Mouse (Mus musculus): ENCODE results near the gene BC029722. TPM values are rescaled to one million over a fixed set of nuclear protein-coding genes. Genes with fewer than 3 reads are reported as not detected.

The BC029722 gene
- polyA plus RNA-seq, 1 experiment from 2014 or later = 15.0 TPM

- Histone ChIP-seq H3K27me3 (ENCODE audit: control insufficient read depth, insufficient read depth, low read length) (no peaks in the 10 kb centered on the region), H3K9me3 (ENCODE audit: control insufficient read depth, low read depth, low read length) (no peaks in the 10 kb centered on the region), H3K9ac (replicated peaks; ENCODE audit: low read depth, low read length) (no peak overlapping the region), H3K4me3 (ENCODE audit: low read depth, low read length) (no peak overlapping the region), H3K4me2 (replicated peaks; ENCODE audit: low read depth, low read length) (no peak overlapping the region), H3K36me3 (ENCODE audit: control insufficient read depth, insufficient read depth, low read length) (no peaks in the 10 kb centered on the region), H3K4me1 (ENCODE audit: control insufficient read depth, insufficient read depth, low read length) (no peaks in the 10 kb centered on the region), H3K27ac (ENCODE audit: low read length) (no peak overlapping the region)
- 65% methylated on average over 5 of the region's 5 CpGs for WGBS
- ATAC-seq (ENCODE audit: insufficient number of reproducible peaks, insufficient read depth, low FRiP score, low read depth) = no peak
These were observed 15.2 kb downstream of the BC029722 start for GRCm38 (mm10) chr2:155804053-155804452.

- Histone ChIP-seq H3K27me3 (ENCODE audit: control insufficient read depth, insufficient read depth, low read length) (no peaks in the 10 kb centered on the region), H3K4me3 (ENCODE audit: low read depth, low read length) (no peak overlapping the region), H3K4me2 (replicated peaks; ENCODE audit: low read depth, low read length) (no peak overlapping the region), H3K4me1 (ENCODE audit: control insufficient read depth, insufficient read depth, low read length) (no peaks in the 10 kb centered on the region), H3K9me3 (ENCODE audit: control insufficient read depth, low read depth, low read length) (no peaks in the 10 kb centered on the region), H3K36me3 (ENCODE audit: control insufficient read depth, insufficient read depth, low read length) (no peaks in the 10 kb centered on the region), H3K27ac (ENCODE audit: low read length) (no peak overlapping the region), H3K9ac (replicated peaks; ENCODE audit: low read depth, low read length) (no peak overlapping the region)
- no peak for ATAC-seq (ENCODE audit: insufficient number of reproducible peaks, insufficient read depth, low FRiP score, low read depth)
- 48% methylated on average over 3 of the region's 3 CpGs for WGBS
These were observed 16.5 kb downstream of the BC029722 start for GRCm38 (mm10) chr2:155802761-155803160.

GRCm38 (mm10) chr2:155798613-155799012 lies 20.6 kb downstream of the BC029722 start:
- H3K9me3 ChIP-seq (ENCODE audit: control insufficient read depth, low read depth, low read length) = no peaks in the 10 kb centered on the region
- no peaks in the 10 kb centered on the region for H3K27me3 ChIP-seq (ENCODE audit: control insufficient read depth, insufficient read depth, low read length)
- no peak overlapping the region for H3K9ac ChIP-seq (replicated peaks; ENCODE audit: low read depth, low read length)
- no peaks in the 10 kb centered on the region for H3K36me3 ChIP-seq (ENCODE audit: control insufficient read depth, insufficient read depth, low read length)
- WGBS = 55% methylated on average over 3 of the region's 3 CpGs
- no peak for ATAC-seq (ENCODE audit: insufficient number of reproducible peaks, insufficient read depth, low FRiP score, low read depth)
- H3K4me3 ChIP-seq (ENCODE audit: low read depth, low read length) = no peak overlapping the region
- no peak overlapping the region for H3K4me2 ChIP-seq (replicated peaks; ENCODE audit: low read depth, low read length)
- no peak overlapping the region for H3K27ac ChIP-seq (ENCODE audit: low read length)
- H3K4me1 ChIP-seq (ENCODE audit: control insufficient read depth, insufficient read depth, low read length) = no peaks in the 10 kb centered on the region

GRCm38 (mm10) chr2:155794674-155795445 lies 24.4 kb downstream of the BC029722 start:
- no peaks in the 10 kb centered on the region for H3K27me3 ChIP-seq (ENCODE audit: control insufficient read depth, insufficient read depth, low read length)
- H3K27ac ChIP-seq (ENCODE audit: low read length) = no peak overlapping the region
- no peak for ATAC-seq (ENCODE audit: insufficient number of reproducible peaks, insufficient read depth, low FRiP score, low read depth)
- no peak overlapping the region for H3K9ac ChIP-seq (replicated peaks; ENCODE audit: low read depth, low read length)
- H3K9me3 ChIP-seq (ENCODE audit: control insufficient read depth, low read depth, low read length) = no peaks in the 10 kb centered on the region
- no peak overlapping the region for H3K4me3 ChIP-seq (ENCODE audit: low read depth, low read length)
- 83% methylated on average over 12 of the region's 12 CpGs for WGBS
- no peak overlapping the region for H3K4me2 ChIP-seq (replicated peaks; ENCODE audit: low read depth, low read length)
- H3K36me3 ChIP-seq (ENCODE audit: control insufficient read depth, insufficient read depth, low read length) = no peaks in the 10 kb centered on the region
- no peaks in the 10 kb centered on the region for H3K4me1 ChIP-seq (ENCODE audit: control insufficient read depth, insufficient read depth, low read length)

GRCm38 (mm10) chr2:155792899-155793298 lies 26.3 kb downstream of the BC029722 start:
- WGBS = 32% methylated on average over 12 of the region's 12 CpGs

GRCm38 (mm10) chr2:155787949-155788931 lies 31.0 kb downstream of the BC029722 start:
- ATAC-seq (ENCODE audit: insufficient number of reproducible peaks, insufficient read depth, low FRiP score, low read depth) = no peak
- no peaks in the 10 kb centered on the region for H3K27me3 ChIP-seq (ENCODE audit: control insufficient read depth, insufficient read depth, low read length)
- 60% methylated on average over 18 of the region's 18 CpGs for WGBS

More at GRCm38 (mm10) chr2:155792899-155793298, 26.3 kb downstream of the BC029722 start:
- Histone ChIP-seq H3K4me2 (replicated peaks; ENCODE audit: low read depth, low read length) (no peak overlapping the region), H3K36me3 (ENCODE audit: control insufficient read depth, insufficient read depth, low read length) (no peaks in the 10 kb centered on the region), H3K9me3 (ENCODE audit: control insufficient read depth, low read depth, low read length) (no peaks in the 10 kb centered on the region), H3K4me3 (ENCODE audit: low read depth, low read length) (no peak overlapping the region), H3K4me1 (ENCODE audit: control insufficient read depth, insufficient read depth, low read length) (no peaks in the 10 kb centered on the region), H3K9ac (replicated peaks; ENCODE audit: low read depth, low read length) (no peak overlapping the region), H3K27ac (ENCODE audit: low read length) (no peak overlapping the region), H3K27me3 (ENCODE audit: control insufficient read depth, insufficient read depth, low read length) (no peaks in the 10 kb centered on the region)
- ATAC-seq (ENCODE audit: insufficient number of reproducible peaks, insufficient read depth, low FRiP score, low read depth) = no peak

DNA sequence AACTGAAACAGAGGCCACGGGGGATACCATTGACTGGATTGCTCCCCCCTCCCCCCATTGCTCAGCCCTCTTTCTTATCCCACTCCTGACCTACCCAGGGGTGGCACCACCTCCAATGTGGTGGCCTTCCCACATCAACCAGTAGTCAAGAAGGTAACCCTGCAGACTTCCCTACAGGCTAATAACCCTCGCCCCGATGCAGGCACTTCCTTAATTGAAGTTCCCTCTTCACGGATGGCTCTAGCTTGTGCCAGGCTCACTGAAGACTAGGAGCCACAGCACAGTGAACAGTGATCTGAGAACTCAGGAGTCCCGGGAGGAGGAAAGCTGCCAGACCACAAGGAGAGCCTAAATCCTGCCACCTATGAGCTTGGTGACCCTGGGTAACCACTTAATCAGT lies 32.3 kb downstream of the BC029722 start:
- Histone ChIP-seq H3K27me3 (ENCODE audit: control insufficient read depth, insufficient read depth, low read length) (no peaks in the 10 kb centered on the region), H3K9me3 (ENCODE audit: control insufficient read depth, low read depth, low read length) (no peaks in the 10 kb centered on the region), H3K36me3 (ENCODE audit: control insufficient read depth, insufficient read depth, low read length) (no peaks in the 10 kb centered on the region), H3K4me3 (ENCODE audit: low read depth, low read length) (no peak overlapping the region), H3K4me2 (replicated peaks; ENCODE audit: low read depth, low read length) (no peak overlapping the region), H3K9ac (replicated peaks; ENCODE audit: low read depth, low read length) (no peak overlapping the region), H3K27ac (ENCODE audit: low read length) (no peak overlapping the region), H3K4me1 (ENCODE audit: control insufficient read depth, insufficient read depth, low read length) (no peaks in the 10 kb centered on the region)
- WGBS = 75% methylated on average over 5 of the region's 5 CpGs
- no peak for ATAC-seq (ENCODE audit: insufficient number of reproducible peaks, insufficient read depth, low FRiP score, low read depth)

More at GRCm38 (mm10) chr2:155787949-155788931, 31.0 kb downstream of the BC029722 start:
- Histone ChIP-seq H3K27ac (ENCODE audit: low read length) (no peak overlapping the region), H3K4me3 (ENCODE audit: low read depth, low read length) (no peak overlapping the region), H3K9ac (replicated peaks; ENCODE audit: low read depth, low read length) (no peak overlapping the region), H3K36me3 (ENCODE audit: control insufficient read depth, insufficient read depth, low read length) (no peaks in the 10 kb centered on the region), H3K9me3 (ENCODE audit: control insufficient read depth, low read depth, low read length) (no peaks in the 10 kb centered on the region), H3K4me1 (ENCODE audit: control insufficient read depth, insufficient read depth, low read length) (no peaks in the 10 kb centered on the region), H3K4me2 (replicated peaks; ENCODE audit: low read depth, low read length) (no peak overlapping the region)

GRCm38 (mm10) chr2:155784534-155784933 lies 34.7 kb downstream of the BC029722 start:
- Histone ChIP-seq H3K4me2 (replicated peaks; ENCODE audit: low read depth, low read length) (no peak overlapping the region), H3K4me1 (ENCODE audit: control insufficient read depth, insufficient read depth, low read length) (no peaks in the 10 kb centered on the region), H3K27ac (ENCODE audit: low read length) (no peak overlapping the region), H3K9me3 (ENCODE audit: control insufficient read depth, low read depth, low read length) (no peaks in the 10 kb centered on the region), H3K27me3 (ENCODE audit: control insufficient read depth, insufficient read depth, low read length) (no peaks in the 10 kb centered on the region), H3K36me3 (ENCODE audit: control insufficient read depth, insufficient read depth, low read length) (no peaks in the 10 kb centered on the region), H3K9ac (replicated peaks; ENCODE audit: low read depth, low read length) (no peak overlapping the region), H3K4me3 (ENCODE audit: low read depth, low read length) (no peak overlapping the region)
- WGBS = 80% methylated on average over 6 of the region's 6 CpGs
- no peak for ATAC-seq (ENCODE audit: insufficient number of reproducible peaks, insufficient read depth, low FRiP score, low read depth)

Data from stomach, embryonic 14.5 days (tissue).